Mouse (Mus musculus) C2C12 (cell line): ENCODE results near the gene Itpr3.

Experiments
- CEBPB ChIP-seq: IDR thresholded peaks from one replicate; pipeline ENCODE4 v1.6.1; 2011; ENCODE audit warnings: low read depth, mild to moderate bottlenecking, control low read depth, moderate library complexity
- CTCF ChIP-seq: IDR thresholded peaks from one replicate; pipeline ENCODE4 v1.5.1; 2011; ENCODE audit not compliant: control insufficient read depth, insufficient read depth, insufficient read length
- MAX ChIP-seq: IDR thresholded peaks from one replicate; pipeline ENCODE4 v1.6.1; 2011; ENCODE audit warnings: mild to moderate bottlenecking, control low read depth
- USF1 ChIP-seq: IDR thresholded peaks from one replicate; pipeline ENCODE4 v1.6.1; 2011; ENCODE audit warnings: low read depth, mild to moderate bottlenecking, control low read depth, moderate library complexity

- no peak for TF ChIP-seq CTCF
- no peak for TF ChIP-seq USF1
- TF ChIP-seq MAX = no peak
- no peak for TF ChIP-seq CEBPB
Measured at GRCm38 (mm10) chr17:27126974-27127373, 69.9 kb downstream of the Itpr3 start.
